Mouse (Mus musculus): ENCODE data around the gene Aipl1. TPM values are rescaled to one million over a fixed set of nuclear protein-coding genes. Genes with fewer than 3 reads are reported as not detected.

The Aipl1 gene
- polyA plus RNA-seq, 2 experiments, result 0.11 TPM

DNA sequence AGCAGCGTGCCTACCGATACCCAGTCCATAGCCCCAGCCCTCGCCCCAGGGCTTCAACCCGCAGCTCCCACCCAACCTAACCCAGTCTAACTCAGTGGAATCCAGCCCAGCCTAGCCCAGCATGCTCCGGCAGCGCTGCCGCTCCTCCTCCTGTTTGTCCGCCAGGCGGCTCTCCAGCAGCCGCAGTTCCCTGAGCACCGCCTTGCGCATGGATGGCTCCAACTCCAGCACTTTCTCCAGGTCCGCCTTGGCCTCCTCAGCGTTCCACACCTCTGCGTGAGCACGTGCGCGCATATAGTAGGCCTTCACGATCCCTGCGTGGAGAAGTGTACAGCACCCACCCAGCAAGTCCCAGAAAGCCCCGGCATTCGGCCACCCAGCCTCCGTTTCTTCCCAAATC lies 8.2 kb downstream of the Aipl1 start:
- no peak overlapping the region for H3K27ac ChIP-seq
- H3K27me3 ChIP-seq (ENCODE audit: control insufficient read depth, insufficient read depth, low read length), result no peaks in the 10 kb centered on the region
- ATAC-seq (ENCODE audit: insufficient read depth) (no peak), DNase-seq (ENCODE audit: low read depth in 3 of 3, low spot score in 3 of 3) (no peak)
- H3K9ac ChIP-seq (replicated peaks), result no peak overlapping the region
- 22% methylated on average over 23 of the region's 23 CpGs for WGBS (ENCODE audit: insufficient replicate concordance)
- H3K36me3 ChIP-seq (replicated peaks; ENCODE audit: control insufficient read depth, insufficient read depth, low read depth), result no peaks in the 10 kb centered on the region
- H3K9me3 ChIP-seq (ENCODE audit: control insufficient read depth, low read length), result no peaks in the 10 kb centered on the region
- H3K4me2 ChIP-seq (ENCODE audit: low read depth), result no peak overlapping the region
- H3K4me3 ChIP-seq (ENCODE audit: insufficient read depth in 1 of 2, low read depth in 2 of 2, low read length in 2 of 2), result no peak overlapping the region
- no peaks in the 10 kb centered on the region for H3K4me1 ChIP-seq (replicated peaks; ENCODE audit: control insufficient read depth in 2 of 2, insufficient read depth in 2 of 2, low read length in 1 of 2)
- TF ChIP-seq CTCF (IDR thresholded peaks at IDR 0.05; ENCODE audit: low read depth) (peak; percentile 63), EP300 (IDR thresholded peaks at IDR 0.05; ENCODE audit: low read depth) (no peak)

DNA sequence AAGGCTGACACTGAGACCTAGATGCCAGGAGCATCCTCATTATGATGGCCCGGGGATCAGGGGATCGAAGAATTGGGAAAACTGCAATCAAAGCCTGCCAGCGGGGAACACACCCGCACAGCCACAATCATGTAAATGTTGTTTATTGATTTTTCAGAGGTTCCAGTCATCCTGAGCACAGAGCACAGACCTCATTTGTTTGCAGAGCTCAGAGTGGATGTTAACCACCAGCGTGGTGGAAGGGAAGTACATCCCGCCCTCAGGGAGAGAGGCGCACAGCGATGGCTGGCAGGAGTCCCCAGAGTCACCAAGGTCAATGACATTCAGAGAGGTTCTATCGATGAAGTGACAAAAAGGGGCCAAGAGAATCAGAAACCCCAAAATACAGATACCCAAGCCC lies 9.5 kb downstream of the Aipl1 start:
- no peak for ATAC-seq (ENCODE audit: insufficient read depth)
- H3K27ac ChIP-seq, result no peak overlapping the region

DNA sequence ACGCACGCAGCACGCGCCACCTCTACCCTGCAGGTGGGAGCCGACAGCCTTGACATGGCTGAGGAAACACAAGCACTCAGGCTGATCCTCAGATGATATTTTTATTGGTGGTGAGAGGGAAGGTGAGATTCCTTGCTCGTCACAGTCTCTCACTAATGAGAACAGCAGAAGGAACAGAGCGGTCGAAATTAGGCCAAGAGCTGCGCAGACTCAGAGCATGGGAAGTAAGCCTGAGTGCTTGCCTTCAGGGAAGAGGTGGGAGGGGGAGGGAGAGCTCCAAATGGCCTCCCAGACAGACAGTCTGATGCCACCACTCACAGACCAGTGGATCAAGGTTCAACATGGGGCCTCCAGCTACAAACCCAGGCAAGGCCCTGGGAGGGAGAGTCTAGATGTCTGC lies 10.8 kb downstream of the Aipl1 start:
- DNase-seq (ENCODE audit: low read depth in 3 of 3, low spot score in 3 of 3) (no peak), ATAC-seq (ENCODE audit: insufficient read depth) (no peak)
- Histone ChIP-seq H3K4me3 (ENCODE audit: insufficient read depth in 1 of 2, low read depth in 2 of 2, low read length in 2 of 2) (no peak overlapping the region), H3K4me2 (ENCODE audit: low read depth) (no peak overlapping the region), H3K9me3 (ENCODE audit: control insufficient read depth, low read length) (no peaks in the 10 kb centered on the region), H3K9ac (replicated peaks) (no peak overlapping the region), H3K4me1 (replicated peaks; ENCODE audit: control insufficient read depth in 2 of 2, insufficient read depth in 2 of 2, low read length in 1 of 2) (no peaks in the 10 kb centered on the region; a peak in 1 of 4 replicates), H3K27me3 (ENCODE audit: control insufficient read depth, insufficient read depth, low read length) (no peaks in the 10 kb centered on the region), H3K27ac (no peak overlapping the region), H3K36me3 (replicated peaks; ENCODE audit: control insufficient read depth, insufficient read depth, low read depth) (no peaks in the 10 kb centered on the region)
- TF ChIP-seq CTCF (IDR thresholded peaks at IDR 0.05; ENCODE audit: low read depth), result no peak
- TF ChIP-seq EP300 (IDR thresholded peaks at IDR 0.05; ENCODE audit: low read depth), result no peak
- 75% methylated on average over 9 of the region's 9 CpGs for WGBS (ENCODE audit: insufficient replicate concordance)

More for the DNA sequence above, 9.5 kb downstream of the Aipl1 start:
- no peaks in the 10 kb centered on the region for H3K4me1 ChIP-seq (replicated peaks; ENCODE audit: control insufficient read depth in 2 of 2, insufficient read depth in 2 of 2, low read length in 1 of 2)
- H3K9ac ChIP-seq (replicated peaks), result no peak overlapping the region
- H3K9me3 ChIP-seq (ENCODE audit: control insufficient read depth, low read length), result no peaks in the 10 kb centered on the region
- no peaks in the 10 kb centered on the region for H3K36me3 ChIP-seq (replicated peaks; ENCODE audit: control insufficient read depth, insufficient read depth, low read depth)
- H3K27me3 ChIP-seq (ENCODE audit: control insufficient read depth, insufficient read depth, low read length), result no peaks in the 10 kb centered on the region
- 68% methylated on average over 9 of the region's 9 CpGs for WGBS (ENCODE audit: insufficient replicate concordance)
- TF ChIP-seq EP300 (IDR thresholded peaks at IDR 0.05; ENCODE audit: low read depth) (no peak), CTCF (IDR thresholded peaks at IDR 0.05; ENCODE audit: low read depth) (no peak)
- no peak overlapping the region for H3K4me2 ChIP-seq (ENCODE audit: low read depth)
- H3K4me3 ChIP-seq (ENCODE audit: insufficient read depth in 1 of 2, low read depth in 2 of 2, low read length in 2 of 2), result no peak overlapping the region
- no peak for DNase-seq (ENCODE audit: low read depth in 3 of 3, low spot score in 3 of 3)

DNA sequence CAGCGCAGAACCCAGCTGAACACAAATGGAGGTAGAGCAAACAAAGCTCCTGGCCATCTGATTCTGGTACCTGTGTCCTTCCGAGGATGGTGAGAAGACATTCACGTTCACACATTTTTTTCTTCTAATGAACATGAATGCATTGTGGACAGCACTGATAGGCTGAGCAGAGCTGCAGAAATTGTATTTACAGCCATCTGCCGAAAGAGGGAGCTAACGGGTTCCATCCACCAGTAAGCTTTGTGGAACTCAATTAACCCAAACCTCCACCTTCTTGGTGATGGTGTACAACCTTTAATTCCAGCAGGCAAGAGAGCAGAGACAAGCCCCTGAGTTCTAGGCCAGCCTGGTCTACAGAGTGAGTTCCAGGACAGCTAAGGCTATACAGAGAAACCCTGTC lies 11.5 kb downstream of the Aipl1 start:
- ATAC-seq (ENCODE audit: insufficient read depth), result no peak
- WGBS (ENCODE audit: insufficient replicate concordance), result 22% methylated on average over 5 of the region's 5 CpGs

DNA sequence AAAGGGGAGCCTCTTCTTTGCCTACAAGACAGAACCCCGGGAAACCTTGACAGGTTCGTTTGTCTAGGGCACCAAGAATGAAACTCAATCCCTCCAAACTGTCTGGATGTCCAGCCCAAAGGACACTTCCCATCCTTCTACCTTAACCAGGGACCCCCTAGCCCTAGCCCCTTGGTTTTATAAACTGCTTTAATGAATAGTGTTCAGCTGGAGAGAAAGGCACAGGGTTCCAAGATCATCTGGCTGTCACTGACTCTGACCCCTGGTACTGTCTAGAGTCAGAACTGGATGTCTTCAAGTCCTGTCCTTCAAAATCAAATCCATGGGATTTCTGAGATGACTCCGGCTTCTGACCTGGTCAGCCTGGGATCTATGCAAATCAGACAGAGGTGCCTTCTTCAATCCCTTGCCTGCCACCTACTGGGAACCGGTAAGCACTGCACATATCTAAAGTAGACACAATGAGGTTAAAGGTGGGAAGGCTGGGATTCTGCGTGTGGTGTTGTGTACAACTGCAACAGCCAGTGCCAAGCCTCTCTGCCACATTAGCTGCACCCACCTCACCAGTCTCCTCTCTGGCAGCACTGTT lies 13.0 kb downstream of the Aipl1 start:
- Histone ChIP-seq H3K9me3 (ENCODE audit: control insufficient read depth, low read length) (no peaks in the 10 kb centered on the region), H3K9ac (replicated peaks) (no peak overlapping the region), H3K27me3 (ENCODE audit: control insufficient read depth, insufficient read depth, low read length) (no peaks in the 10 kb centered on the region), H3K4me2 (ENCODE audit: low read depth) (no peak overlapping the region), H3K27ac (no peak overlapping the region), H3K4me3 (ENCODE audit: insufficient read depth in 1 of 2, low read depth in 2 of 2, low read length in 2 of 2) (no peak overlapping the region), H3K36me3 (replicated peaks; ENCODE audit: control insufficient read depth, insufficient read depth, low read depth) (no peaks in the 10 kb centered on the region), H3K4me1 (replicated peaks; ENCODE audit: control insufficient read depth in 2 of 2, insufficient read depth in 2 of 2, low read length in 1 of 2) (peaks cover 0 to 8% of the 10 kb centered on the region in 2 experiments; a peak in 2 of 4 replicates)
- ATAC-seq (ENCODE audit: insufficient read depth) (no peak), DNase-seq (ENCODE audit: low read depth in 3 of 3, low spot score in 3 of 3) (peak in 2 of 3 experiments; percentile 27 to 41)
- WGBS (ENCODE audit: insufficient replicate concordance), result 25% methylated on average over 5 of the region's 5 CpGs
- no peak for TF ChIP-seq EP300 (IDR thresholded peaks at IDR 0.05; ENCODE audit: low read depth)
- TF ChIP-seq CTCF (IDR thresholded peaks at IDR 0.05; ENCODE audit: low read depth), result peak; percentile 78

More for the DNA sequence above, 11.5 kb downstream of the Aipl1 start:
- no peaks in the 10 kb centered on the region for H3K36me3 ChIP-seq (replicated peaks; ENCODE audit: control insufficient read depth, insufficient read depth, low read depth)
- no peak overlapping the region for H3K27ac ChIP-seq
- H3K4me2 ChIP-seq (ENCODE audit: low read depth), result no peak overlapping the region
- peaks cover 0 to 4% of the 10 kb centered on the region in 2 experiments; a peak in 2 of 4 replicates for H3K4me1 ChIP-seq (replicated peaks; ENCODE audit: control insufficient read depth in 2 of 2, insufficient read depth in 2 of 2, low read length in 1 of 2)
- no peak overlapping the region for H3K9ac ChIP-seq (replicated peaks)
- TF ChIP-seq EP300 (IDR thresholded peaks at IDR 0.05; ENCODE audit: low read depth) (no peak), CTCF (IDR thresholded peaks at IDR 0.05; ENCODE audit: low read depth) (peak; percentile 57)
- H3K9me3 ChIP-seq (ENCODE audit: control insufficient read depth, low read length), result no peaks in the 10 kb centered on the region
- H3K27me3 ChIP-seq (ENCODE audit: control insufficient read depth, insufficient read depth, low read length), result no peaks in the 10 kb centered on the region
- peak in 1 of 3 experiments; percentile 11 for DNase-seq (ENCODE audit: low read depth in 3 of 3, low spot score in 3 of 3)
- no peak overlapping the region for H3K4me3 ChIP-seq (ENCODE audit: insufficient read depth in 1 of 2, low read depth in 2 of 2, low read length in 2 of 2)
